Mouse (Mus musculus) hindbrain, postnatal 0 days (tissue): ENCODE results near the gene Adam22. TPM values are rescaled to one million over a fixed set of nuclear protein-coding genes. Genes with fewer than 3 reads are reported as not detected.
A peak's percentile ranks its signal among the peaks of the same experiment; 100 is the strongest.

ENCODE experiments used
- ATAC-seq: fragments of 200-750 bp; cut with Nextera tagmentation; 2 replicates; pipeline ENCODE4 v1.8.0; 2017; ENCODE audit warnings: mild to moderate bottlenecking, moderate TSS enrichment, moderate library complexity
- DNase-seq: peaks from one replicate; pipeline ENCODE4 v3.0.0-alpha.2; 2015; ENCODE audit warnings: low spot score
- H3K27ac ChIP-seq: fragments of 300-500 bp; sonication (generic); 2 replicates; pipeline ENCODE4 v1.5.1; 2014; ENCODE audit warnings: mild to moderate bottlenecking
- H3K27me3 ChIP-seq: fragments of 300-500 bp; sonication (generic); 2 replicates; pipeline ENCODE4 v1.6.1; 2014; ENCODE audit warnings: low read length, mixed read lengths; ENCODE audit not compliant: insufficient read depth
- H3K36me3 ChIP-seq: fragments of 300-500 bp; sonication (generic); 2 replicates; pipeline ENCODE4 v1.6.1; 2014; ENCODE audit warnings: low read length, mixed read lengths; ENCODE audit not compliant: insufficient read depth
- H3K4me1 ChIP-seq: fragments of 300-500 bp; sonication (generic); 2 replicates; pipeline ENCODE4 v1.6.1; 2014; ENCODE audit warnings: antibody characterized with exemption, low read length, mixed read lengths; ENCODE audit not compliant: insufficient read depth
- H3K4me2 ChIP-seq: fragments of 300-500 bp; sonication (generic); 2 replicates; pipeline ENCODE4 v1.6.1; 2014; ENCODE audit warnings: low read depth, mild to moderate bottlenecking, low read length, moderate library complexity, mixed read lengths
- H3K4me3 ChIP-seq: fragments of 300-500 bp; sonication (generic); 2 replicates; pipeline ENCODE4 v1.5.1; 2014; ENCODE audit warnings: low read length
- H3K9ac ChIP-seq: fragments of 300-500 bp; sonication (generic); replicated peaks from 2 replicates; pipeline ENCODE4 v1.6.1; 2014; ENCODE audit warnings: mild to moderate bottlenecking, low read length, moderate library complexity, mixed read lengths
- H3K9me3 ChIP-seq: fragments of 300-500 bp; sonication (generic); 2 replicates; pipeline ENCODE4 v1.6.1; 2016; ENCODE audit warnings: low read length, mixed read lengths
- CTCF ChIP-seq: IDR thresholded peaks from 2 replicates; pipeline ENCODE4 v1.5.1; 2016; ENCODE audit warnings: antibody characterized with exemption, control low read depth, low read depth
- WGBS: fragments of 180-500 bp; shearing (Covaris S2); extraction: QIAGEN DNeasy Blood & Tissue Kit; methylation state at CpG from one replicate; pipeline ENCODE4 v1.1.7; 2014; 5-methylcytosine and 5-hydroxymethylcytosine counted together
- polyA plus RNA-seq: library from polyadenylated mRNA; unstranded; fragments of >200 nt; fragmentation: Nextera tagmentation; extraction: Ambion mirVana; gene quantifications from 2 replicates; pipeline ENCODE4 v1.2.1, GENCODE M21; 2015
- total RNA-seq: library from RNA; depleted of rRNA; stranded (reverse); fragments of >200 nt; gene quantifications from 2 replicates; pipeline ENCODE4 v1.2.3, GENCODE M21; 2014

The Adam22 gene
- total and polyA plus RNA-seq, 2 experiments from 2014 or later, result 46.2 to 81.7 TPM

DNA sequence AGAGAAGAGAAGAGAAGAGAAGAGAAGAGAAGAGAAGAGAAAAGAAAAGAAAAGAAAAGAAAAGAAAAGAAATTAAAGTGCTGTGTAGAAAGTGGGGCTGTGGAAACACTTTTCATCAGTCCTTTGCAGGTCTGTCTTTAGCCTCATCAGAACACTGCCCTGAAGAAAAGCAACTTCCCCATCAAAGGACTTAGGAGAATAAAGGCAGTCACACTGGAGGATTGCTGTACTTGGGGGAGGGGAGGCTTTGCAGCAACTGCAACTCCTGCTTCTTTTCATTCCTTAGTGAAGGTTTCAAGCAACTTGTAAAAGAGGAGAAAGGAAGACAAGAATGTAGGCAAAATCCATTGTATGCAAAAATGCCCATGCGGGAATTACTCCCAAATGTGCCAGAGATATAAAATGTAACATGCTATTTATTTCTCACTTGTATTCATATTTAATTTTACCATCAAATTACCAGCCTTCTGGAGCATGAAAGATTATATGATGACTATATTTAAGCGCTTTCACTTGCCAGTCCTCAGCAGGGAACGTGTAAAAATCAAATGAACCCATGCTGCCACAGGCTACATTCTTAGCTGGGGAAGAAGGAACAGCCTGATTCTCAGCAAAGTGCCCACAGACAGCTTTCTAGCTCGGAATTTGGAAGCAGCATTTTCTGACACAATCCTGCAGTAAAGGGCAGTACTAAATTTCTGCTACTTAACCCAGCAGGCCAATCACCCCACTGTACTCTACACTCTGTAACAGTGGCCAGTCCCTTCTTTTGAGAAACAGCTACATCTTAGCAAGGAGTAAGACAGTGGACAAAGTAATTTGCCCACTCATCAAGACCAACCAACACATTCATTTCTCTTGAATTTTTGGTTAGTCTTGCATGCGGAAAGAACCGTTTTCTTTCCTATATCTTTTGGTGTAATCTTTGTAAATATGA is 78.0 kb downstream of the Adam22 start:
- no peaks in the 10 kb centered on the region for H3K36me3 ChIP-seq
- no peak overlapping the region for H3K9ac ChIP-seq
- no peaks in the 10 kb centered on the region for H3K4me1 ChIP-seq
- DNase-seq (peak; percentile 32), ATAC-seq (no peak)
- no peaks in the 10 kb centered on the region for H3K9me3 ChIP-seq
- no peaks in the 10 kb centered on the region for H3K27me3 ChIP-seq
- no peak overlapping the region for H3K4me3 ChIP-seq
- no peak overlapping the region for H3K4me2 ChIP-seq
- H3K27ac ChIP-seq, result no peak overlapping the region
- WGBS, result 44% methylated on average over 6 of the region's 6 CpGs
- no peak for TF ChIP-seq CTCF

GRCm38 (mm10) chr5:8284123-8284522 is 83.8 kb downstream of the Adam22 start:
- 86% methylated on average over 5 of the region's 5 CpGs for WGBS
- Histone ChIP-seq H3K9me3 (no peaks in the 10 kb centered on the region), H3K4me1 (no peaks in the 10 kb centered on the region), H3K4me2 (no peak overlapping the region), H3K27ac (no peak overlapping the region), H3K27me3 (no peaks in the 10 kb centered on the region), H3K4me3 (no peak overlapping the region), H3K9ac (no peak overlapping the region), H3K36me3 (no peaks in the 10 kb centered on the region)
- DNase-seq, result no peak
- no peak for ATAC-seq
- TF ChIP-seq CTCF, result no peak

DNA sequence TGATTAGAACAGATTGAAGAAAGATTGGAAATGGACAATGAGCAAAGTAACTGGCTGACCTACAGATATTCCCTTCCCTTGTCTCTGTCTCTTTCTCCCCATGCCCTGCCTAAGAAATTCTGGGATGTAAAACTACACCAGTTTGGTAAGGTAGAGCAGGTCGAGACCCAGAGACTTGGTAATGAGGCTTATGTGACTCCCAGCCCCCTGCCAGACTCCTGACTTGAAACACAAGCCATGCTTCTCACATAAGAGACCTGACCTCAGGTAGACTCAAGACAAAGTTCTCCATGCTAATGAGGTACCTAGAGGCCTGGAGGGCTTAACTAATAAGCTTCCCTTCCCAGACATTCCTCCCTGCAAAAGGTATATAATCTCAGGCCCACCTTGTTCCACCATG is 91.8 kb downstream of the Adam22 start:
- no peak for TF ChIP-seq CTCF
- H3K36me3 ChIP-seq, result no peaks in the 10 kb centered on the region
- no peak overlapping the region for H3K27ac ChIP-seq
- H3K4me3 ChIP-seq, result no peak overlapping the region
- no peaks in the 10 kb centered on the region for H3K4me1 ChIP-seq
- no peak overlapping the region for H3K4me2 ChIP-seq
- ATAC-seq (no peak), DNase-seq (no peak)
- H3K9me3 ChIP-seq, result no peaks in the 10 kb centered on the region
- H3K27me3 ChIP-seq, result no peaks in the 10 kb centered on the region
- H3K9ac ChIP-seq, result no peak overlapping the region
- 74% methylated on average over 1 of the region's 1 CpGs for WGBS

GRCm38 (mm10) chr5:8257366-8257765 is 110.6 kb downstream of the Adam22 start:
- Histone ChIP-seq H3K27me3 (no peaks in the 10 kb centered on the region), H3K27ac (no peak overlapping the region), H3K4me3 (no peak overlapping the region), H3K9ac (no peak overlapping the region), H3K9me3 (no peaks in the 10 kb centered on the region), H3K36me3 (no peaks in the 10 kb centered on the region), H3K4me2 (no peak overlapping the region), H3K4me1 (no peaks in the 10 kb centered on the region)
- TF ChIP-seq CTCF, result no peak
- ATAC-seq (no peak), DNase-seq (no peak)
- WGBS, result 95% methylated on average over 1 of the region's 1 CpGs

DNA sequence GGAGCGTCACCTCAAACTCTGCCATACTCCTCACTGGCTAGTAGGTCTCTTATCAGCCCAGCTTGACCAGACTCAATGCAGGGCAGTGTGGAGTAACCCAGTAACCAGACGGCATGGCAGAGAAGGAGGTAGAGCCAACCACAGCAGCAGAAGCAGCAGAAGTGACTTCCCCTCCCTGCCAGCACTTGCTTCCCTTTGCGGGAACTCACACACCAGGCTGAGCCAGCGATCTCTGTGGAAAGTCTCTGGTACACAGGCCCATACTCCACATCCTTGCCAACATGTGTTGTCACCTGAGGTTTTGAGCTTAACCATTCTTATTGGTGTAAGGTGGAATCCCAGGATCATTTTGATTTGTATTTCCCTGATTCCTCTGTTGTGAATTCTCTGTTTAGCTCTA is 111.5 kb downstream of the Adam22 start:
- DNase-seq (no peak), ATAC-seq (no peak)
- no peak overlapping the region for H3K27ac ChIP-seq
- H3K9me3 ChIP-seq, result no peaks in the 10 kb centered on the region
- H3K36me3 ChIP-seq, result no peaks in the 10 kb centered on the region
- no peak overlapping the region for H3K9ac ChIP-seq
- H3K27me3 ChIP-seq, result no peaks in the 10 kb centered on the region
- H3K4me3 ChIP-seq, result no peak overlapping the region
- H3K4me1 ChIP-seq, result no peaks in the 10 kb centered on the region
- no peak overlapping the region for H3K4me2 ChIP-seq
- no peak for TF ChIP-seq CTCF
- 84% methylated on average over 4 of the region's 4 CpGs for WGBS

- no peak overlapping the region for H3K4me2 ChIP-seq
- no peaks in the 10 kb centered on the region for H3K36me3 ChIP-seq
- DNase-seq (no peak), ATAC-seq (no peak)
- no peaks in the 10 kb centered on the region for H3K27me3 ChIP-seq
- 93% methylated on average over 7 of the region's 7 CpGs for WGBS
- H3K27ac ChIP-seq, result no peak overlapping the region
- no peaks in the 10 kb centered on the region for H3K9me3 ChIP-seq
- H3K4me1 ChIP-seq, result no peaks in the 10 kb centered on the region
- TF ChIP-seq CTCF, result no peak
- no peak overlapping the region for H3K4me3 ChIP-seq
- no peak overlapping the region for H3K9ac ChIP-seq
Measured at GRCm38 (mm10) chr5:8244696-8245095, 123.3 kb downstream of the Adam22 start.

- H3K4me2 ChIP-seq, result no peak overlapping the region
Measured at GRCm38 (mm10) chr5:8243064-8243615, 124.8 kb downstream of the Adam22 start.

More at GRCm38 (mm10) chr5:8243064-8243615, 124.8 kb downstream of the Adam22 start:
- H3K27ac ChIP-seq, result no peak overlapping the region
- no peaks in the 10 kb centered on the region for H3K36me3 ChIP-seq
- 58% methylated on average over 4 of the region's 4 CpGs for WGBS
- H3K4me3 ChIP-seq, result no peak overlapping the region
- no peaks in the 10 kb centered on the region for H3K27me3 ChIP-seq
- H3K4me1 ChIP-seq, result no peaks in the 10 kb centered on the region
- no peak overlapping the region for H3K9ac ChIP-seq
- H3K9me3 ChIP-seq, result no peaks in the 10 kb centered on the region
- no peak for DNase-seq
- peak; percentile 40; the same call in 1 of the 2 replicates for ATAC-seq
- TF ChIP-seq CTCF, result 0 out of 2 replicates have a peak, but pooled peaks have one; percentile 11
